Mouse (Mus musculus): ENCODE data around the gene Gm43720. TPM values are rescaled to one million over a fixed set of nuclear protein-coding genes. Genes with fewer than 3 reads are reported as not detected.
A peak's percentile ranks its signal among the peaks of the same experiment; 100 is the strongest.

The Gm43720 gene
- total RNA-seq, 2 experiments from 2014 or later, result not detected

DNA sequence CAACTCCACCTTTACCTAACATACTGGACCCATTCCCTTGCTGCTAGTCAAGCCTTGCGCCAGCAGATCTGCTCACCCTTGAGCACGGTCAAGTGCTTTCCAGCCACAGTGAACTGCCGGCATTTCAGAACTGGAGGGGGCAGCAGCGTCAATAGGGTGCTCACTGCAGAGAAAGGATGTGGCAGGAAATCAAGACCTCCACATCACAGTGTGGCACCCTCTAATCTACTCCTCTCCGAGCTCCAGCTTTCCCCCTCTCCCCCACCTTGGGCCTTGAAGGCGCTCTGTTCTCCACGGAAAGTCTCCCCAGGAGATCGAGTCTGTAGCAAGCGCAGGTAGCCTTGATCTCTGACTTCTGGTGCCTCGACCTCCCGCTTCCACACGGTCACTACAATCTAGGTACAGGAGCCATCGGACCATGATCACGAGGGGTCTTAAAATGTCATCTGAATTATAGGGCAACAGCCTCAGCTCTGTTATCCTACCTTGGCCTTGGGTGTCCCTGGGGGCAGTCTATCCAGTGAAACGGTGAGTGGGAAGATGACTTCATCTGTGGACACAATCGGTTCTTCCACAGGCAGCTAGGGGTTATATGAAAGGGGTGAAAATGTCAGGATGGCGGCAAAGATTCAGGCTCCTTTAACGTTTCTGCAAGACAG, 17.0 kb downstream of the Gm43720 start:
- DNase-seq (ENCODE audit: low spot score in 2 of 2), result no peak

DNA sequence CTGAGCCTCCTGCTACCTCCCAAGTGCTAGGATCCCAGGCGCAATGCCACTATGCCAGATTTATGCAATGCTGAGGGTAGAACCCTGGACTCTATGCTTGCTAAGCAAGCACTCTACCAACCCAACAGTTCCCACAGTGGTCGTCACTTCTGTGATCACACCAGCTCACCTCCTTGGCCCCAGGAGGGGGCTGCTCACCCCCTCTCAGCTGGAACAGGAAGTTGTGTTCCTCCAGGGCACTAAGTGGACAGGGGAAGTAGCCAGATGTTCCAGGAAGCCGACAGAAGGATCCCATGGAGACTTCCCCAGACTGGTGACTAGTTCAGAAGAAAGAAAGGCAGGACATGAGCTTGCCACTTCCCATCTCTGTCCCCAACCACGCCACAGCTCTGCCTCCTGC, 17.8 kb downstream of the Gm43720 start:
- no peak for DNase-seq (ENCODE audit: low spot score in 2 of 2)

DNA sequence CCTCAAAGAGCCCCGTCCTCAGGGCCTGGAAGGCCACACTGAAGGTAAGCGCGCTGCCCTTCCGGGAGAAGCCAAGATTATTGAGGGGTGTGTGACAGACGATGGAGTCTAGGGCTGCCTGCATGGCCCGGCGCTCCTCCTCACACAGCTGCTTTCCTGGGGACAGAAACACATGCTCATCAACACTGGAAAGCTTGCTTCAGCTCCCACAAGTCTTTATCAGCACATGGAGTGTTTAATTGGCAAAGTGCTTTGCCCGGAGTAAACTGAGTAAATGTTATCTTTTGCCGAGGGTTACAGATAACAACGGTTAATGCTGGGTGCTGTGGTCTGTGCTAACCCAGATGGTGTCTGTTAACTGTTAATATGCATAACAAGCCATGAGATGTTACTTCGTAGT, 18.9 kb downstream of the Gm43720 start:
- DNase-seq (ENCODE audit: low spot score in 2 of 2), result no peak

DNA sequence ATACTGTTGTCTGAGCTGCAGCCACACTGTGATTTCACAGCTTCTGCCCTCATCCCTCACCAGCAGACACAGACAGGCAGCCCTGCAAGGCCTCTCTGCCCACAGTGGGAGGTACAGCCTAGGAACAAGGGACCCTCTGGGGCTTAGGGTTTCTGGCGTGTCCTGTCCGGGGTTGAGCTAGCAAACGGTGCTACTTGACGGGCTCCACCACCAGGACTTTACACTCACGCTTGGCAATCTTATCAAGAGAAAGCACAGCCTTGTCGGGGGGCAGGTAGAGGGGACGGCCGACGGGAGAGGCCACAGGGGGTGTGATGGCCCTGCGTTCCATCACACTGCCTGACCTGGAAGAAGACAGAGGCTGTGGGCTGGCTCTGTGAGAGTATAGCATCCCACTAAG, 19.7 kb downstream of the Gm43720 start:
- DNase-seq (ENCODE audit: low spot score in 2 of 2), result no peak

DNA sequence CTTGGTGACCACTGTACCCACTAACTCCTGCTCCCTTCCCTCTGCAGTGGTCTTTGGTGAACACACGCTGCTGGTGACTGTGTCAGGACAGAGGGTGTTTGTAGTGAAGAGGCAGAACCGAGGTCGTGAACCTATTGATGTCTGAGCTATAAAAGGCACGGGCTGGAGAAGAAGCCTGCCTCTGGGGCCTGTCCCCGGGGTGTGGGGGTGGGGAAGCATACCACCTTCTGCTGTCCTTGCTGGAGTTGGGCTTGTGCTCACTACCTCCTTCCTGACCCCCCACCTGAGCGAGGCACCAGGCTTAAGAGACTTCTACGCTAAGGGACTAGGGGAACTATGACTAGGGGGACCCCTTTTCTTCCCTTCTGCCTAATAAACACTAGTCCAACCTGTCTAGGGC, 20.8 kb downstream of the Gm43720 start:
- DNase-seq (ENCODE audit: low spot score in 2 of 2), result no peak

DNA sequence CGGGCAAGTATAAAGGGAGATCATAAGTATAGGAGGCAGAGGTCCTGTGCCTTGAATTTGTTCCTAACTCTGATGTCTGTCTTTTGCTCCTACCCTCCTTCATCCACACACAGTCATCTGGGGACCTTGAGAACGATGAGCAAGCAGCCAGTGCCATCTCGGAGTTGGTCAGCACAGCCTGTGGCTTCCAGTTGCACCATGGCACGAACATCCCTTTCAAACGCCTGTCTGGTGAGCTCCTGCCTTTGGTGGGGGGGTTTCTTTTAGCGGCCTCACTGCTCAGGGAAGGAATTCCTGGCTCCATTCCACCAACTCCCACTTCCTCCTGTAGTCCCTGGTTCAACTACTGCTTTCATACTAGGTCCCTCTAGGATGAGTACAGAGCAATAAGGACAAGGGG, 21.2 kb downstream of the Gm43720 start:
- DNase-seq (ENCODE audit: low spot score in 2 of 2), result no peak

DNA sequence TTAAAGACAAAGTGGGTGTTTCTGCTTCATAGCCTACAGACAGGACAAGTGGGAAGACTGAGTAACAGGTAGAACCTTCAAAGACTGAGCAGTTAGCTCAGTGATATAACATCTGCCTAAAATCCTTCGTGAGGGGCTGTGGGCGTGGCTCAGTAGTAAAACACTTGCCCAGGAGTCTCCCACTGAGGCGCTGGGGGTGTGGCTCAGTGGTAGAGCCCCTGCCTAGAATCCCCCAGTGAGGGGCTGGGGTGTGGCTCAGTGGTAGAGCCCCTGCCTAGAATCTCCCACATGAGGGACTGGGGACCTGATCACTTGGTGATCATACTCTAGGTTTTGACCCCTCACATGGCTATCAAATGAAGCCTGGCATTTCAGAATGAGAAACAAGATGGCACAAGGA, 21.7 kb downstream of the Gm43720 start:
- DNase-seq (ENCODE audit: low spot score in 2 of 2), result no peak

DNA sequence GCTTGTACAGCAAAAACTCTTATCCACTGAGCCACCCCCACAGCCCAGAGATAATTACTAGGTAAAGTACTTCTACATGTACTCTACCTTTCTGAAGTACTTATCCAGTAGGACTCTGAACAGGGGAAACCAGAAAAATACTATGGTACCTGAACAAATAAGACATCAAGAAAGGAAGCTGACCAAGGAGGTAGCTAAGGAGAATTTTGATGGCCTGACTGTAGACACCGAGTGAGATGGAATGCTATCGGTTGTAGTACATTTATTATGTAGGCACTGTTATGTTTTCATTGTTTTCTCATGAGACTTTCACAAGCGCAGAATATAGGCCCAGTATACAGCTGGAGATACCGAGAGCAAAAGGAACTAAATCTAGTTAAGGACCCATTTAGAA, 22.2 kb downstream of the Gm43720 start:
- no peak for DNase-seq (ENCODE audit: low spot score in 2 of 2)

DNA sequence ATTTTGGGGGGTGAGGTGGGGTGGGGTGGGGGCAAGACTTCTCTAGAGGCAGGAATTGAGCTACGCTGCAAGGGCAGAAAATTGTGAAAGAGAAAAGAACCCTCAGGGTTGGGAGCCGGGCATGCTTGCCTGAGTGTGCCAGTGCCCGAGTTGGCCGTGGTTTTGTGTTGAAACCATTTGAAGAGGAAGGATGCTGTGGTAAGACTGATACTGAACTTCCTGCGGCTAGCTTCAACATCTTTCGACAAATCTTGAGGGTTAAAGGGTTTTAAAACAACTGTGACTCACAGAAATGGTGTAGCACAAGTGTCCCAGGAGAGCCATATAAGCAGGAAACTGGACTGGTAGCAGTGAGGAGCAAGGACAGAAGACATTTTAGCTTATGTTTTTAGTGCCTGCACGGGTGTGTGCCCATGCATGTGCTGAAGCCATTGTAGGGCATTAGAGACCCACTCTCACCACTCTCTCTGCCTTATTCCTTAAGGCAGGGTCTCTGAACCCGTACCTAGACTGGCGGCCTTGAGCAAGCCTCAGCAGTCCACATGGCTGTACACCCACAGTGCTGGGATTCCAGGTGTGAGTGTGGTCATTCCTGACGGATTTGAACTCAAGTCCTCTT, 22.7 kb downstream of the Gm43720 start:
- no peak for DNase-seq (ENCODE audit: low spot score in 2 of 2)

DNA sequence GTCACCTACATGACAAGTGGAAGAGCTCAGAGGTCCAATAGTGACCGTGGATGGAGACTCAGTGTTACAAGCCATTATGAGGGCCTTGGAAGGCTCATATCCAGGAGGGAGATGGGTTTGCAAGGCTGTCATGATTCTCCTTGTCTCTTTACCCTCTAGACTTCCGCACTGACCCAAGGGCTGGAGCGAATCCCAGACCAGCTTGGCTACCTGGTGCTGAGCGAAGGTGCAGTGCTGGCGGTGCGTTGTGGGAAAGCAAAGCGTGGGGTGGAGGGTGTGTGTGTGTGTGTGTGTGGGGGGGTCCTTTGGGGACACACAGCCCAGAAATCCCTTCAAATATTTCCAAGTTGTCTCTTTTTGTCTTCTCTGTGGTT, 23.7 kb downstream of the Gm43720 start:
- DNase-seq (ENCODE audit: low spot score in 2 of 2), result no peak

DNA sequence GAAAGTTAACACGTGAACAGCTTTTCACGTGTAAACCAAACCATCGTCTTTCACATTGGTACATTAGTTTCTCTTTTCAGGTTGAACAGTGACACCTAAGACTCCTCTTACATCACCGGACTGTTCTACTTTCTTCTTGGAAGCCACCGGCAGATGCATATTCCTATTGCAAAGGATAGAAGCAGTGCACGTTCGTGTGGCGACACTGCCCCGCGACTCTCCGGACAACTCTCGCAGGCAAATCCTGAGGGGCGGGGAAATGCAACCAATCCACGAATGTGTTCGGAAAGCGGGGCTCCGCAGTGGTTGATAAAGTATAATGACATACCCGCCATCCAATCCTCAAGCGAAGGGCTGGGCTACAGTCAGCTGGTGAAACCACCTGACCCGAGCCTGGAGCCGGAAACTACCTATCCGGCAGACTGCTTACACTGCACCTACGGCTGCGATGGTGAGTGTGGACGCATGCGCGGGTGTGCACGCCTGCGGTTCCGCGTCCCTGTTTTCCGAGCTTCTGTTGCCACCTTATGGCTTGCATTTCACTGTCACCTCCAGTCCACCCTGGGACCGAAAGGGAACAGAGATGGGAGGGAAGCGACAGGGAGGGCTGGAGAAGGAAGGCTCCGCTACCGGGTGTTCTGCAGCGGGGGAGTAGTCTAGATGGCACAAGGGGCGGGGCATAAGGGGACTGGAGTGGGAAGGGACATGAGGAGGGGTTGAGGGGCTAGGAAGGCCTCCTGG, 24.2 kb downstream of the Gm43720 start, which contains the start of gene Lamtor4:
Gene Lamtor4, plus strand, starts transcription at position 130 of the 741 bp plus-strand sequence.
- DNase-seq (ENCODE audit: low spot score in 2 of 2), result peak; percentile 95 to 98

DNA sequence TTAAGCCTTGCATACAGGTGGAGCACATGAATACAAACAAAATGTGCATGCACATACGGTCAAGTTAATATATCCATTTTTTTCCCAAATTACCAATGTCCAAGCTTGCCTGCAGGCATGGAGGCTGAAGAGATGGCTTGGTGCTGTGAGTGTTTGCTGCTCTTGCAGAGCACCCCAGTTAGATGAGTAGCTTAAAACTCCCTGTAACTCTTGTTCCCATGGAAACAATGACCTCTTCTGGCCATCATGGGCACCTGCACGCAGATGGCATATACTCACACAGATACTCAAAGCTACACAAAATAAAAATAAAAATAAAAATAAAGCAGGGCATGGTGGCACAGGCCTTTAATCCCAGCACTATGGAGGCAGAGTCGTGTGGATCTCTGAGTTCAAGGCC, 26.7 kb downstream of the Gm43720 start:
- DNase-seq (ENCODE audit: low spot score in 2 of 2), result no peak

DNA sequence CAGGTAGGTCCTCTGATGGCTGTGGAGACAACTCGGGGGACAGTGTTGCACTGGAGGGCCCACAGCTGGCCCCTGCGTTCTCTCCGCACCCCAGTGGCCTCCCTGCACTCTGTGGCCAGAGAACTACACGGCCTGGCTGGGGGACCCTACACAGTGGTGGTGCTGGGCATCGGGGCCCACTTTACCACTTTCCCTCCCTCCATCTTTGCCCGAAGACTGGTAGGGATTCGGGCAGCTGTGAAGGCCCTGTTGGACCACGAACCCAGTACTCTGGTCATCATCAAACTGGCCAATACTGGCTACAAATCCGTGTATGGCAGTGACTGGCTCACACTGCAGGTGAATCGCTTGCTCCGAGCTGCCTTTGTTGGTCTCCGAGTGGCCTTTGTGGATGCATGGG, 28.6 kb downstream of the Gm43720 start:
- no peak for DNase-seq (ENCODE audit: low spot score in 2 of 2)

DNA sequence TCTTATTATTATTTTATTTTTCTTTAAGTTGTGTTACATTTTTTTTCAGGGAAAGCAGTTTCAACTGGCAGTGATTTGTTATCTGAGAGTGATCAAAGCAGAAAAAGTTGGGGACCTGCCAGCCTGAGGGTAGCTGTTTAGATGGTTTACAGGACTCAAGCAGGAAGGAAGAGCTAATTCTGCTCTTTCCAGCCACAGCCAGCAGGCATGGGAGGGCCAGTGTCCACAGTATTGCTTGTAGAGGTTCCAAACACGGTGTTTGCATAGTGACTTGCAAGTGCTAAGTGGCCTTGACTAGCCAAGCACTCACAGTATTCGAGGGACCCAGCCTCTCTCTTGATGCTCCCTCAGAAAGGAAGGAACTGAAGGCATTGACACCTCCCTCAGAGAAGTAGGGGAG, 38.2 kb downstream of the Gm43720 start:
- no peak for DNase-seq (ENCODE audit: low spot score in 2 of 2)

DNA sequence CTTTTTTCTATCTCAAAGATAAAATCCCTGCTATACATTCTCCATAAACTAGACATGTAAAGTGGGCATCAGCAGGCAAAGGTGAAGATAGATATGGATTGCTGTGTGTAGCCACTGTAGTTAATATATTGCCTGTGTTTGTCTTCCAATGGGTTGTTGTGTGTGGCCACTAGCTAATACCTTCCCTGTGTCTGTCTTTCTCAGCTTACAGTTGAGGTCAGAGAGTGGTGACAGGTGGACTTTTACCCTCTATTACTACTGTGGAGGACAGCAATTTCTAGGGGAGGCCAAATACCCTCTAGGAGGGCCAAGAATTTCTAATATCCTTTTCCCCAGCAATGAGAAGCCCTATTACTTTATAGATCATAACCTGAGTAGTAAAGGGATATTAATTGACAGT, 45.5 kb downstream of the Gm43720 start:
- no peak for DNase-seq (ENCODE audit: low spot score in 2 of 2)

DNA sequence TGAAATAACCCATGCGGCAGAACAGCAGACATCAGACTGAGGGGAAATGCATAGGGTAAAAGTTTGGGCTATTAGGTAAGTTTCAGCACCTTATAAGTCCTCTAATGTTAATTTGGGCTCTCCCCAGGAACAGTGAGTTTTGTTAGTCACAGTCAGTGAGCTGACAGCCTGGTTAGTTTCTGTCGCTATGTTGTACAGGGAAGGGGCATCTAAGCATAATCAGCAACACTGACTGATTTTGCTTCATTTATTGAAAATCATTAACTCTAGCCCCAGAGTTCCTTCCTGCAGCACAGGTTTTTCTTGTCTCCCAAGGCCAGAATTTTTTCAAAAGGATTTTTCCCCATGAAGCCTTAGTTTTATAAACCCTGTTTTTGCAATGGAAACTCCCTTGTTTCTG, 46.0 kb downstream of the Gm43720 start:
- no peak for DNase-seq (ENCODE audit: low spot score in 2 of 2)

DNA sequence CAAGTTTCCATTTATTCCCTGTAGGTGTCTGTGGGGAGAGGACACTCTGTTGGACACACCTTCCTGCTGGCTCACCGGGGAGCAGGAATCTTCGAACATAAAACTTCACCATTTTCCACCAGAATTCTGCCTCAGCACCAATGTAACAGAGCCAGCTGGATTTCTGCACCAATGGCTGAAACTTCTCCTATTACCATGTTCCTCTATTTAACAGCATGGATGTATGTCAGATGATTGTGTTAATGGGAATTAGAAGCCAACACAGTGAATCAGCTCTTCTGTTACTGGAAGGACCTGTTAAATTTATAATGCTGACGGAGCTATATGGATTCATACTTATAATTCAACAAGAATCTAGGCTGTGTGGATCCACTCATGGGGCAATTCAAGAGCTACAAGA, 50.2 kb downstream of the Gm43720 start:
- no peak for DNase-seq (ENCODE audit: low spot score in 2 of 2)

DNA sequence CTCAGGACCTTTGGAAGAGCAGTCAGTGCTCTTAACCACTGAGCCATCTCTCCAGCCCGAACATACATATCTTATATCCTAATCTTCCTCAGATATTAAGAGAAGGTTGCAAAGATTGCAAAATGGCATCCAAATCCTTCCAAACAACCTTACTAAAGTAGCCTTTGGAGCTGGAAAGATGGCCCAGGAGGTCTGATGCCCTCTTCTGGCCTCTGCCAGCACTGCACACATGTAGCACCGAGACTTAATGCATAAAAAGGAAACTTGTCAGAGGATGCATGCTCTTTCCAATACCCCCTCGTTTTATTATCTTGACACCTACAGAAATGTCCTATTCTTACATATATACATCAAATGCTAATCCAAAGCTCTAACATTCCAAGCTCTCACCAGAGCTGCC, 51.7 kb downstream of the Gm43720 start:
- DNase-seq (ENCODE audit: low spot score in 2 of 2), result peak in 1 of 2 experiments; percentile 22

DNA sequence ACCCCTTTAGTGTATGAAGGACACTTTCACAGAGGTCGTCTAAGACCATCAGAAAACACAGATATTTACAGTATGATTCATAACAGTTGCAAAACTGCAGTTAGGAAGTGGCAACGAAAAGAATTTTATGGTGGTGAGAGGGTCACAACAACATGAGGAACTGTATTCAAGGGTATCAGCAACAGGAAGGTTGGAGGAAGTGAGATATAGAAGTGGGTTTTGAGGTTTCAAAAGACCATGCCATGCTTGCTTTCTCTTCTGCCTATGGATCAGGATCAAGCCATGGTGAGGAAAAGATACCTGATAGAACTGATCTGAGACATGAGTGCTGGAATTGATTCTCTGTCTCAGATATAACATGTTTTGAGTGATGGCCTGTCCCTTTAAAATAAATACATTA, 52.4 kb downstream of the Gm43720 start:
- no peak for DNase-seq (ENCODE audit: low spot score in 2 of 2)

DNA sequence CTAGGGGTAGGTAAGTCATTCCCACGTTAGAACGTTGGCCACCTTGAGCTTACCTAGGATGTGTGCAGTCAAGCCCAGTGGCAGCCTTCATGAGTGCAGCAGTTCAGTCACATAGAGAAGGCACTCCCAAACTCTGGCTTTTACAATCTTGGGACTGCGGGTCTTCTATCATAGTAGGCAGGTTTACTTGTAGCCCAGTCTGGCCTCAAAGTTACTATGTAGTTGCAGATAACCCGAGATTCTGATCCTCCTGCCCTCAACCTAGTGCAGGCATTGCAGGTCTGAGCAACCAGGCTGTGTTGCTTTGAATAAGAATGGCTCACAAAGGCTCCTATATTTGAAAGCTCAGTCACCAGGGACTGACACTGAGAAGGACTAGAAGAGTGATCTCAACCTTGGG, 53.3 kb downstream of the Gm43720 start:
- no peak for DNase-seq (ENCODE audit: low spot score in 2 of 2)

DNA sequence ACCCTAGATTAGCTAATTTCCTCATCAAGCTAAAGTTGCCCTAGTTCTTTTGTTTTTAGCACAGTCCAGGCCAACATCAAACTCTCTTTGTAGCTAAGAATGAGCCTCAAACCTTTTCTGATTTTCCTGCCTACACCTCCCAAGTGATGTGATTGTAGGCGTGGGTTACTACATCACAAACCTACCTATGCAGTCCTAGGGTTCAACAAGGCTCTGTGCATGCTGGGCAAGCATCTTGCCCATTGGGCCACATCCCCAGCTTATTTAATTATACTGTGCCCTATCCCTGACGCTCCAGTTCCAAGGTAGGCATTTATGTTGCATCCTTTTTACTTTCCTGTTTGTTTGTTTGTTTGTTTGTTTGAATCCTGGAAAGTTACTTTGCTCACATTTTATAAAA, 54.1 kb downstream of the Gm43720 start, which contains the start of gene Nxpe5:
Gene Nxpe5, plus strand, starts transcription at position 199 of the 400 bp plus-strand sequence.
- no peak for DNase-seq (ENCODE audit: low spot score in 2 of 2)

DNA sequence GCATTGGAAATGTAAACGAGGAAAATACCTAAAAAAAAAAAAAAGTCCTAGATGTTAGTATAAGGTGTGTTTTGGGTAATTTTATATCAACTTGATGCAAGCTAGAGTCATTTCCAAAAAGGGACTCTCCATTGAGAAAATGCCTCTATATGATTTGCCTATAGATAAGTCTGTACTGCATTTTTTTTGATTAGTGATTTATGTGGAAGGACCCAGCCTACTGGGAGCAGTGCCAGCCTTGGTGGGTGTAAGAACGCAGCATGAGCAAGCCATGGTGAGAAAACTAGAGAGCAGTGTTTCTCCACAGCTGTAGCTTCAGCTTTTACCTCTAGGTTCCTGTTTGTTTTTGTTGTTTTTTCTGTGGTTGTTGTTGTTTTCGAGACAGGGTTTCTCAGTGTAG, 56.5 kb downstream of the Gm43720 start:
- no peak for DNase-seq (ENCODE audit: low spot score in 2 of 2)

DNA sequence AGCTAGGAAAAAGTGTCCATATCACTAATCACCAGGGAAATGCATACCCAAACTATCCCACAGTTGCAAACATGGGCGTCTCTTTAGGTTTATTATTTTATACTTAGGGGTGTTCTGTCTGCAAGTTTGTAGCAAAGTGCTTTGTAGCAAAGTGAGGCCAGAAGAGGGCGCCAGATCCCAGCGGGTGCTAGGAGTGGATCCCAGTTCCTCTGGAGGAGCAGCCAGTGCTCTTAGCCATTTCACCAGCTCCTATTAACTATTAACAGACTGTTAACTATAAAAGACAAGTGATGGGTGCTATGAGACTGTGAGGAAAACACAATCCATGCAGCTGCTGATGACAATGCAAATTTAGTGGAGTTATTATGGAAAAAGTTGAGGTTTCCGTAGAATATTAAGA, 57.6 kb downstream of the Gm43720 start:
- peak; percentile 76 to 89 for DNase-seq (ENCODE audit: low spot score in 2 of 2)
